Mouse (Mus musculus): Measurements from ENCODE around the gene Cda.

The Cda gene

GRCm38 (mm10) chr4:138310311-138310910 lies 57.4 kb downstream of the Cda start:
- no peak for ATAC-seq (ENCODE audit: low TSS enrichment)

DNA sequence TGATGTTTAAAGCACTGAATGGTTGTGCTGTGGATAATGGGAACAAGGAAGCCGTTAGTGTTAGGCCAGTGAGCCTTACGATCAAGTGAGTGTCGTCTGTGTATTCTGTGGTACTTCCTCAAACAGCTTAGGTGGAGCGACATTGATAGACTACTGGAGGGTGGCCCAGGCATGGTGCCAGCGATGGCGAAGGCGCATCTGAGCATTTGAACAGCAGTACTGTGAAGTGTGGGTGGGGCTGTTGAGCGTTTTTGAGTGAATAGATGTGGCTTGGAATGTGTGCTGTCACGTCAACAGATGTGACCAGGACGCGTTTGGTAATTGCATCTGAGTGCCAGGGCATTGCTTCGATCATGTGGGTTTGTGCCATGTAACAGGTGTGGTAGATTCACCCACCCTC lies 60.1 kb downstream of the Cda start:
- ATAC-seq (ENCODE audit: low TSS enrichment), result no peak

DNA sequence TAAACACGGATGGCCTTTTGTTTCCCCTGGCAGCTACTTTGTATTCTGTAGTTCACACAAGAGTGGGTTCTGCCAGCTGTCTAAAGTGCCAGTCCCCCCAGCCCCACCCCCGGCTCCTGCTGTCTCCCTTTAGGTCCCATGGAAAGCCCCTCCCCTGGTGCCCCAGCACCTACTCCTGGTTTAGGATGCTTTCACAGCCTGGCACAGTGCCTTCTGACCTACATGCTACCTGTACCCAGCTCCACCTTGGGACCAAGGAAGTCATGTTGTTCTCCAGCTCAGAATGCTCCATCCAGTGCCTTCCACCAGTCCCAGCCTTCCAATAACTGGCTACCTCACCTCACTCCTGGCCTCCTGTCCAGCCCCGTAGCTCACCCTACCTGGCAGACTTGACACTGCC lies 60.8 kb downstream of the Cda start:
- ATAC-seq (ENCODE audit: low TSS enrichment), result no peak

GRCm38 (mm10) chr4:138304340-138305104 lies 63.3 kb downstream of the Cda start, which contains the start of gene Ddost:
Gene Ddost (plus strand): TSS chr4:138304730.
- peak; percentile 95 for ATAC-seq (ENCODE audit: low TSS enrichment)

GRCm38 (mm10) chr4:138303742-138304141 lies 64.0 kb downstream of the Cda start:
- ATAC-seq (ENCODE audit: low TSS enrichment), result no peak

DNA sequence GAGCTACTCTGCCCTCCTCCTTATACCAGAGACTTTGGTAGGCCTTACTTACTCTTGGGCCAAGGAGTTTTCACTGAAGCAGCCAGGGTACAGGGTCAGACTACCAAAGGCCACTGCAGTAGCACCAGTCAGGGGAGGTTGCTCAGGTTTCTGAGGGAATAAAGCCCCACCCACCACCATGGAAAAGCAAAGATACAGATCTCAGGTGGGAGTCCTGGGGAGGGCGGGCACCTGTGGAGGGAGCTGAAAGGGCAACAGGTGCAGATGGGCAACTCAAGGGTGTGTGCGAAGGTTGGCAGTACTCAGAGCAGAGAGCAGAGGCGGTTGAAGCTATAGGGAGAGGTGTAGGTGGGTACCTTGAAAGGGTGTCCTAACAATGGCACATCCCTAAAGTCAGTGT lies 64.8 kb downstream of the Cda start:
- ATAC-seq (ENCODE audit: low TSS enrichment), result no peak

DNA sequence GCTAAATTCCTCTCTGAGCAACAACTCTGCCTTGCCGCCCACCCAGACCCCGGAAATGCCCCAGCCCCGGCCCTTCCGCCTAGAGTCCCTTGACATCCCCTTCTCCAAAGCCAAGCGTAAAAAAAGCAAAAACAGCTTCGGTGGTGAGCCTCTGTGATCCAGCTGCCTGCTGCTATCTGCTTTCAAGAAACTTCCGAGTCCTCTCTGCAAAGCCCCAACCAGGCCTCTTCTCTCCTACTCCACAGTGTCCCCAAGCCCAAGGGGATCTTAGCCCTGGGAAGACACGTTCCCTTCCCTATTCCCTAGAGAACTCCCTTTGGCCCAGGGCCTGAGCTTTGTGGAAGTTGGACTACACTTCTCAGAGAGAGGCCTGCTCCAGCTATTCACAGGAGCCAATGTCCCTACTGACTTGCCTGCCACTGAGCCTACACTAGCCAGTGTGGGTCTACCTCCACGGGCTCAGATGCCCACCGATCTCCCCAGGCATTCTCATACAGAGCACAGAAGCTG lies 66.5 kb downstream of the Cda start:
- ATAC-seq (ENCODE audit: low TSS enrichment), result no peak

- no peak for ATAC-seq (ENCODE audit: low TSS enrichment)
These were observed 73.7 kb downstream of the Cda start for GRCm38 (mm10) chr4:138293949-138294550.

GRCm38 (mm10) chr4:138293261-138293948 lies 74.4 kb downstream of the Cda start:
- ATAC-seq (ENCODE audit: low TSS enrichment), result peak; percentile 62

GRCm38 (mm10) chr4:138292028-138292427 lies 75.8 kb downstream of the Cda start:
- no peak for ATAC-seq (ENCODE audit: low TSS enrichment)

GRCm38 (mm10) chr4:138288691-138289090 lies 79.1 kb downstream of the Cda start:
- ATAC-seq (ENCODE audit: low TSS enrichment), result no peak
